Mouse (Mus musculus): ENCODE measurements around the gene Hspb2.

Hspb2 gene

DNA sequence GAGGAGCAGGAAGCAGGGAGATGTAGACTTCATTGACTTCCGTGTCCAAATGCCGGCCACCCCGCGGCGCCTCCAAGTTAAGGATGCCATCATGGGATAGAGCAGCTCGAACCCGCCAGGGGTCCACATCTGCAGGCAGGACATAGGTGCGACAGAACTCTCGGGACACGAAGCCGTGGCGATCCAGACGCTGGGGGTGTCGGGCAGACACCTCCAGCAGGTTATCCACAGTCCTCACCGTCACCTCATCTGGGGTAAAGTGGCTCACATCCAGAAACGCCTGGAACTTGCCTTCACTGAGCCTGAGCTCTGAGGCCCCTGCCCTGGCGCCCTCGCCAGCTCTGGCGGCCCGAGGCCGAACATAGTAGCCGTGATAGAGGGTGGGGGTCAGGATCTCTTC, 831 bp downstream of the Hspb2 start, which contains the start of gene Cryab:
Gene Cryab (plus strand): TSS at position 3 of the 400 bp plus-strand sequence.
- DNase-seq (ENCODE audit: inconsistent age in 2 of 2, low spot score in 1 of 2), result no peak

DNA sequence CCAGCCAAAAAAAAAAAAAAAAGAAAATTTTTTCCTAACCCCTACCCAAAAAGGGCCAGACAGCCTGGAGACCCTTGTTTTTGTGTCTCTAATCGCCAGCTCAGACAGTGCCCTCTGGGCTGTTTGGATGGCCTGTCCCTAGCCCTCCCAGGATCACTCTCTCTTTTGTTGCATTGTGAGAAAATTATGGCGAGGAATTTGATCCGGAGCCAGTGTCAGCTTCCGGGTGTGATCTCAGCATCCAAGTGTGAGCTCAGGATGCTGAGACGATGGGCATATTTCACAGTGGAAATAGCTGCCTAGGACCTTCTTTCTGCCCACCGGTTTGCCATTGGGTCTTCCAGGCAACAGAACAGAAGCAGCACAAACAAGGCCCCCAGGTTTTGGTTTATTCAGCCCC, 1.4 kb downstream of the Hspb2 start:
- DNase-seq (ENCODE audit: inconsistent age in 2 of 2, low spot score in 1 of 2), result no peak

DNA sequence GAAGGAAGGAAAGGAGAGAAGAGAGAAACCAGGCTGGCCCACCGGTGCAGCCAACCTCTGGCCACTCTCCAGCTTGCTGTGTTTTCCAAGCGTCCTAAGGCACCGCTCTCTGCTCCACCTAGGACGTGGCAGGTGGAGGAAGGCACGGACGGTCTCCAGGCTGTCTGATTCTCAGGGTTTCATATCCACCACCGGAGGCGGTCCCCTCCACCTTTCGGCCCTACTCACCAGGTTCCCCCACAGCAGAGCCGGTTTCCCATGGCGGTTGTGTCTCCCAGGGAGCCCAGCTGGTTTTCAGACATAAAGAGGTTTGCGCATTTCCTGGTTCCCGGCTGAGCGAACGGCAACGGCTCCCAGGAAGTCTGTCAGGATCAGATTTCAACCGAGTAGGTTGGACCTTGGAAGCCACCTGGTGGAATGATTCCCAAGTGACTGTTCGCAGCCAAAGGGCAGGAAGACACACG, 5.9 kb downstream of the Hspb2 start, which contains the start of gene 2310030G06Rik:
Gene 2310030G06Rik (minus strand): TSS at position 323 of the 464 bp plus-strand sequence.
- DNase-seq (ENCODE audit: inconsistent age in 2 of 2, low spot score in 1 of 2), result peak; percentile 49 to 83

DNA sequence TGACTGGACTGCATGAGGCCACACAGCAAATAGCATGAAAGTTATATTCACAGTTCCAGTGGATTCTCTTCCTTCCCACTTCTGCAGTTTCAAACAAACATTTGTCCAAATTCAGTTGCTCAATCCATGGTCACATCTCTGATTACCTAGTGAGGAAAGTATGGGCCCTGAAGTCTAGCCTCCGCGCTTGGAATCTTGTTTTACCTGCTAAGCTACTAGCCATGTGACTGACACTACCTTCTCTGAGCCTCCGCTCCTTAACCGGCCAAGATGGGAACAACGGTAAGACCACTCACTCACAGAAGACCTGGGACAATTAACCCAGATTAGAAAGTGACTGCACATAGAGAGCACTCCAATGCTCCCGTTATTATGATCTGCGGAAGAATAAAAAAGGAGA, 6.3 kb downstream of the Hspb2 start:
- DNase-seq (ENCODE audit: inconsistent age in 2 of 2, low spot score in 1 of 2), result no peak

DNA sequence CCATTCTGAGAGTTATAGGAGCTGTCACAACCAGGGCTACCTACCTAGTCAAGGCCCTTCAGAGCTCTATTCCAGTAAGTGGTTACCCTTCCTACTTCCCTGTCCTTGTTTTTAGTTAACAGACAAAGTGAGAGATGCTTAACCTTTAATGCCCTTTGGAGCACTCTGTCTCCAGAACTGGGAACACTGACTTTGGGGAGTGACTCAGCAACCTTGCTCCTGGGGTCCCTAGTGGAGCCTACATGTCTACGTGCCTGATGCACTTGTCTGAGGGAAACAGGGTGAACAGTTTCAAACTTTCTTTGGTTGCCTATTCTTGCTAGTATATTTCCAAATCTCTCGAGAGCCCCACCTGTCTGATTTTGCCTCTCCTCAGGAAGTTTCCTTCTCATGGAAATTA, 9.4 kb downstream of the Hspb2 start:
- peak in 1 of 2 experiments; percentile 45 for DNase-seq (ENCODE audit: inconsistent age in 2 of 2, low spot score in 1 of 2)

DNA sequence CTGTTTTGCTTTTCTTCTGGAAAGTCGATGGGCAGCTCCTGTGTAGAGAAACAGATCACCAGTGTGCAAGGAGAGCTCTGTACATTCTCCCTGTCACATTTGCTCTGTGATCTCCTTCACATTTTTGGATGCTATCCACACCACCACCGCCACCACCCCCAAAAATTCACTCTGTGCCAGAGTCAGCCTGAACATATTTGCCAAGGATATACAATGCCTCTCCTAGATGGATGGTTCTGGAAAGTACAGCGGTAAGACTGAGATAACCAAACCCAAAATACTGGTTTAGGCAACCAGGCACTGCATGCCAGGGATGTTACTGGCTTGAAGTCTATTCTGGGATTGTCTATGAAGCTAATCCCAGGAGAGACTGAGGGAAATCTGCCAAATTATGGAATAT, 9.9 kb downstream of the Hspb2 start:
- peak in 1 of 2 experiments; percentile 36 for DNase-seq (ENCODE audit: inconsistent age in 2 of 2, low spot score in 1 of 2)

DNA sequence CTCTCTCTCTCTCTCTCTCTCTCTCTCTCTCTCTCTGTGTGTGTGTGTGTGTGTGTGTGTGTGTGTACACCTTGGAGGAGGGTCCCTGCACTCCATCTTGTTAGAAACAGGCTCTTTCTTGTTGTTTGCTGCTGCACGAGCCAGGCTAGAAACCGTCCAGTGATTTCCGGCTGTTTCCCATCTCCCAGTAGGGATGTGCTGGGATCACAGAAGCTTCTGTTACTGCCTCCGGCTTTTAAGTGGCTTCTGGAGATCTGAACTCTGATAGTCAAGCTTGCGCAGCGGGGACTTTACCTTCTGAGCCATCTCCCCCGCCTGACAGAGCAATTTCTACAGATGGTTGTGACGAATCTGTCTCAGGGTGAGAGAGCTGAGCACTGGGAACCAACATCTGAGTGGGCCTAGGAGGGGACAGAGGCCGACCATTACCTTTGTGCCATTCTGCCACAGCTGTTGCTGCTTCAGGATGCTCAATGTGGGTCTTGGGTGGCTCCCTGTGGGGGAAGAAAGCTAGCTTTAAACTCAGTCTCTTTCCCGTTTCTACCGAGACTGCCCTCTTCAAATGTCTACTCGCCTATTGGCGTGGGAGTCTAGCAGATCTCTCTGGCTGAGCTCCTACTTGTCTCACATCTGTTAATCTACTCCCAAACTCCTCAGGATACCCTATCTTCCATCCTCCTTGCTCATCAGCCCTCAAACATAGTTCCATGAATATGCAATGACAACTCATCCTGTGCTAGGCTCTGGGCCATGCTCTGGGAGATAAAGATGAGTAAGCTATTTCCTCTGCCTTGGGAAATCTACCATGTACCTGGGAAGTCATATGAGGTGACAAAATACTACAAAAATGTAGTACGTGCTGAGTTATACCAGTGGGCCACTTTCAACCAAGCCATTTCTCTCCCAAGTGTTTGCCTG, 11.0 kb downstream of the Hspb2 start:
- DNase-seq (ENCODE audit: inconsistent age in 2 of 2, low spot score in 1 of 2), result peak; percentile 25 to 47

DNA sequence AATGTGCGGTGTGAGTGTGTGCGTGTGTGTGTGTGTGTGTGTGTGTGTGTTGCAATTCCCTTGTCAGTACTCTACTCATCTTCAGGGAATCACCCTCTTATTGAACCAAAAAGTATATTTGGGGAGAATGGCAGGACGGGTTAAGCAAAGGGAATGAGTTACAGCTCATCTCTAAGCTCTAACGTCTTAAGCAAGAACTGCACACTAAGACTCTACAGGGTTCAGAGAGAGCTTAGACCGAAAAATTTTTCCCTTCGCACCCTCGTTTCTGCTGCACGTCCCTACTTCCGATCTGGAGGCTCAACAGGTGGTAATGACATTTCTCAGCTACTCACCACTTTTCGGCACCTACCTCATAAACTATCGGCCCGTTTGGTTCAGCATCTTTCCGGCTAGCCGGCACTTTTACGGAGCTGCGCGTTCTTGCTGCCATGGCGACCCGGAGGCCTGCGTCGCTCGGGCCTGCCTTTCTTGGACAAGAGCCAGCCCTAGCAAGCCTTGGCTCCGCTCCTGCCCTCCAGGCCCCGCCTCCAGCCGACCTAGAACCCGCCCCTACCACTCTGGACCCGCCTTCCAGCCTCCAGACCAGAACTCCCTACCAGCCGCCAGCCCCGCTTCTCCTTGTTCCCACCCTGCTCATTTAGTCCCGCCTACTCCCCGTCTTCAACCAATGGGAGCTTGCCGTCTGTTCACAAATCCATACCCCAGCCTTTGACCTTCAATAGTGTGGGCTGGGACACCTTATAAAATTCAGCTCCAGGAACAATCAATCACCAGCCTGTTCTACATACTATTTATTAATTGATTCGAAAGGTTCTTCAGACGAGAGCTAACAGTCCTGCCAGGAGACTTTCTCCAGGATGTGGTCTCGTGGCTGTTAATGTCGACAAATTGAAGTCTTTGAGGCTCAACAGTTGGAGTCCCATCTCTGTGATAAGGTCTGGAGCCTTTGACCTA, 13.0 kb downstream of the Hspb2 start, which contains the start of gene Dixdc1:
Gene Dixdc1 (minus strand): TSS at position 604 of the 957 bp plus-strand sequence.
- DNase-seq (ENCODE audit: inconsistent age in 2 of 2, low spot score in 1 of 2), result peak; percentile 96 to 99

DNA sequence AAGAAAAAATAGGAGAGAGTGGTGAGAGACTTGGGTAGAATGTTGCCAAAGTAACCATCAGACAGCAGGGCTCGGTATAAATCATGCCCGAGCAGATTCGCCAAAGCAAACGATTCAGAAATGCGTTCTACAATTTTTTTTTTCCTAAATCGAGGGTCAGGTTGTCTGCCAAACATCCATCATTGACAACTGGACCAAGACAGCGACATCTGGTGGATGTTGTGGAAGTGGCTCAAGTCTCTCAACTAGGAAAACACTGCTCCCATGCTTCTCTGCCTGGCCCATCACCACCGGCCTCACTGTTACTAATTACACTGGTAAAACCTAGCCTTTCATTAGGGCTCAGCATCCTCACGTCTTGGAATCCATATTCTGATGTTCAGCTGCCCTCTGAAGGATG, 17.2 kb downstream of the Hspb2 start:
- DNase-seq (ENCODE audit: inconsistent age in 2 of 2, low spot score in 1 of 2), result peak; percentile 48 to 85

DNA sequence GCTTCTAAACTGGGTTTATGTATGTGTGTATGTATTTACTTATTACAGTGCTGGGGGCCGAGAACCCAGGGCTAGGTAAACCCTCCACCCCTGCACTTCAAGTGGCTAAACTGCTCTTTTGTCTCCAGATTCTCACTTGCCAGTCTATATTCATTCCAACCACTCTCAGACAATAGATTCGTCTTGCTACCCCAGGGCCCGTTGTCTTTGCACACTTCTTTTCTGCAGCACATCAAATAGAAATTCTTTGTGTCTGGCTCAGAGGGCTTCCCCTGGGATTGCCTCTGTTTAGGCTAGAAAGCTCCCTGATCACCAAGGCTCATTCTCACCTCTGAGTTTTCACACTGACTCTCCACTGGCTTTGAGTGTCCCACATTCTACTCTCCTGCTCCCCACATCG, 19.6 kb downstream of the Hspb2 start:
- DNase-seq (ENCODE audit: inconsistent age in 2 of 2, low spot score in 1 of 2), result no peak

DNA sequence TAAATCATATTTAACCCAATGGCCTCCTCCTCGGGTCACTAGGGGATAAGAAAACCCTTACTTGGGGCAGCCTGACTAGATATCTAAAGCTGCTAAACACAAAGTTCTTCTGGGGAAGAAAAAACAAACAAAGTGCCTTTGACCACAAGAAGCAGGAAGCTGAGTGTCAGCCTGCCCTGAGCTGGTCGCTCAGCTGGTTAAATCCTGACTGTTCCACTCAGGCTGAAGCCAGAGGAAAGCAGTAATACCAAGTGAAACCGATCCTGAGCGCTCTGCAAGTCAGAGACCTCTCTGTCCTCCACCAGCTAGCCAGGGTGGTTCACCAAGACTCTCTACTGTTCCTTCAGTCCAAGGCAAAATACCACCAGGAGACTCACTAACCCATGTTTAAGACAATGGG, 22.6 kb downstream of the Hspb2 start:
- DNase-seq (ENCODE audit: inconsistent age in 2 of 2, low spot score in 1 of 2), result no peak

DNA sequence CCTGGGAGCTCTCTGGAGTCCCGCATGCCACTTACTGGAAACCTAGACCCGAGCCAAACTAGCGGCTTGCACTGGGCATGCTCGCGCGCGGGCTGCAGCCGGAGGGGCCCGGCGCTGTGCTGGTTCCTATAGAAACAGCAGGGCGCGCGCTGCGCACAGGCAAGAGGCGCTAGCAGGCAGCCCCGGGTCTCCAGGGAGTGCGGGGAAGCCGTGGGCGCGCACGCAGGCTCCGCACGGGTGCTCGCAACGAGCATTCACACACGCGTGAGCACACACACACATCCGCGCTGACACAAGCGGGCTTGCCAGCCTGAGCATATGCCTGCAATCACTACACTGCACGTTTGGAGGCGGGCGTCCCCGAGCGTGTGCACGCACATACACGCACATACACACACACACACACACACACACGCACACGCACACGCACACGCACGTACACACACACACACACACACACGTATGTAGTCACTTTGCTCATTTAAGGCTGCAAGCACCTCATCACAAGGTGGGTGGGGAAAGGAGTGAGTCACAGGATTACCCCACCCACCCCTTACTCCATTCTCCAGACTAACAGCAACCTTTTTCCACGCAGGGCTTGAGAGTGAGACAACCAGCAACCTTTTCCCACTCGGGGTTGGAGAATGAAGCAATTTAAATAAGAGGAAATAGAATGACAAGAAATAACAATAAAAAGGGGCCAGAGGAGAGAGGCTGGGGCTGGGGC, 24.1 kb downstream of the Hspb2 start:
- peak; percentile 79 to 89 for DNase-seq (ENCODE audit: inconsistent age in 2 of 2, low spot score in 1 of 2)

DNA sequence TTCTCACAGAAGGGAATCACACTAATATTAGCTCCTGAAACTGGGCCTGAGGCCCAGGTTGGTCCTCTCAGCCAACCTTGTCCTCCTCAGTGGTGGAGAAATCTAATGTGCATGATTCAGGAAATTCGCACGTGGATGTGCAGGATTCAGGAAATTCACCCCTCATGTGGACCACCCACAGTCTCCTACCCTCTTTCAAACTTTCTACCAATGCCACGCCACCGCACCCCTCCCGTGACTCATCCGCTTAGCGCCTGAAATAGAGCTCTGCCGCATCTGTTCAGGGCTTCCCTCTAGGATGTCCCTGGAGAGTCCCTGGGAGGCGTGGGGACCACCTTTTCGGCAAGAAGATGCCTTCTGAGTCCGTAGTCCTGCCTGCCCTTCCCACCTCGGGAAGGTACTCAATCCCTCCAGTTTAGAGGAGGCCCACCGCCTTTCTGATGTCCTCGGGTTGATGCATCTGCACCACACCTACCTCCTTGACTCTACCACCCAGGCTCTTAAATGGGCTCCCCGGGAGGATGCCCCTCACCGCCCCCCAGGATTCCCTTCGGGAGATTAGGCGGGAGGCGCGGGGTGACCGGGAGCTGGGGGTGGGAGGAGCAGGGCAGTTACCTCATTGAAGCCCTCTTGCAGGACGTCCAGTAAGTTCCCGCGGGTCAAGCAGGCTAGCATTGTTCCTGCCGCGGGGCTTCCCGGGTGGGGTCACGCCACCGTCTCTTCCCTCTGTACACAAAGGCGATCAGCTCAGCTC, 24.8 kb downstream of the Hspb2 start:
- DNase-seq (ENCODE audit: inconsistent age in 2 of 2, low spot score in 1 of 2), result peak; percentile 28 to 71

DNA sequence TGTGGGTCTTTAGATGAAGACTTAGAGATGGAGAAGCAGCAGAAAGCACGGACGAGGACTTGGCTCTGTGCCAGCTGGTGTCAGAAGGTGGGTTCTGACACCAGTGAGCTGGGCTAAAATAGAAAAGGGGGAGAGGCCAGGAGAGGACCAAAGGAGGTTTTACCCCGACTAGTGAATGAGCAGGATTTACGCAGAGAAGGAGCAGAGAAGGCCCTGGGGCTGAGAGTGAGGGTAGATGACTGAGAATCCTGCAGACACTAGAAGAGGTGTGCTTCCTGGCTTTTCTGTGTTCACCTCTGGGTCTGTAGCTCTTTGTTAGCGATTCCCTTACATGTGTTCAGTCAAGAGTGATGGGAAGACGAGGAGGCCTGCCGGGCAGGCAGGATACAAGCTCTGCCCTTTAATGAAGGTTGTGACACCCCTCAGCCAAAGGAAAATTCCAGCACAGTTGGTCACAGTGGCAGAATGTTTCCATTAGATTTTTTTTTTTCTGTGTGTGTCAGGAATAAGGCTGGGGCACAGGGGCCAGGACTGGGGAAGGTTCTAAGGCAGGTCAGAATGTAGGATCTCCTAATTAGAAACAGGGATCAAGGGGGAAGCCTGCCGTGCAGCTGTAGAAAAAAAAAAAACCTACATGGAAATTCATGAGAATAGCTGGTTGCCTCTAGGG, 26.1 kb downstream of the Hspb2 start:
- peak in 1 of 2 experiments; percentile 47 for DNase-seq (ENCODE audit: inconsistent age in 2 of 2, low spot score in 1 of 2)

DNA sequence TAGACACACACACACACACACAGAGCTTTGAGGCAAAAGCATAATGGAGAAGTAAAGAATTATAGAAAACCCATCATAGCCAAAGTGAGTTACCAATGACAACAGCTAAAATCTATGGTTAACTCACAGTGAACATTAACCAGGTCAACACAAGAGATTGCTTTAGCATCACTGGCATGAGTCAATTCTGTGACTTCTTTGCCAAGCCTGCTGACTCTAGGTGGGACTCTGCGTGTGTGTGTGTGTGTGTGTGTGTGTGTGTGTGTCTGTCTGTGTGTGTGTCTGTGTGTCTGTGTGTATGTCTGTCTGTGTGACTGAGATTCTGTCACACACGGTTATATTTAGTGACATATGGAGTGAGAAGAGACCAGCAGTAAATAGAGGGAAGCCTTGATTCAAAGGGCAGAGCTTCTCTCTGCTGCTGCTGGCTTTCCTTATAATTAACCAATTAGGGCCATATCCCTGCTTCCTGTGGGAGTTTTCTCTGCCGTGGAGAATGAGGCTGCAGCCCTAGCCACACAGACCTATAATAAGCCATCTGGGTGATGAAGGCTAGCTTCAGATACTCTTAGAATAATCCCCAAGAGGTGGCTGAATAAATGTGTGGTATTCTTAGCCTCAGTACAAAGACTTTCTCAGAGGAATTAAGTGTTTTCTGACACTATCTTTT, 27.4 kb downstream of the Hspb2 start:
- no peak for DNase-seq (ENCODE audit: inconsistent age in 2 of 2, low spot score in 1 of 2)

DNA sequence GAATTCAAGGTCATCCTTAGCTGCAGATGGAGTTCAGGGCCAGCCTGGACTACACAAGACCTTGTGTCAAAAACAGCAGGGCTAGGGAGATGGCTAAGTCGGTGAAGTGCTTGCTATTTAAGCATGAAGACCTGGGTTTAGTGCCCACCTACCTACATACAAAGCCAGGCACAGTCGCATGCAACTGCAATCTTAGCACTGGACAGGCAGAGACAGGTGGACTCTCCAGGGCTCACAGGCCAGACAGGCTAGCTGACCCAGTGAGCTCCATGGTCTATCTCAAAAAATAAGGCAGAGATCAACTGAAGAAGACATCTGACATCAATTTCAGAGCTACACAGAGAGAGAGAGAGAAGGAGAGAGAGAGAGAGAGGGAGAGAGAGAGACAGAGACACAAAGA, 28.0 kb downstream of the Hspb2 start:
- DNase-seq (ENCODE audit: inconsistent age in 2 of 2, low spot score in 1 of 2), result peak in 1 of 2 experiments; percentile 35

DNA sequence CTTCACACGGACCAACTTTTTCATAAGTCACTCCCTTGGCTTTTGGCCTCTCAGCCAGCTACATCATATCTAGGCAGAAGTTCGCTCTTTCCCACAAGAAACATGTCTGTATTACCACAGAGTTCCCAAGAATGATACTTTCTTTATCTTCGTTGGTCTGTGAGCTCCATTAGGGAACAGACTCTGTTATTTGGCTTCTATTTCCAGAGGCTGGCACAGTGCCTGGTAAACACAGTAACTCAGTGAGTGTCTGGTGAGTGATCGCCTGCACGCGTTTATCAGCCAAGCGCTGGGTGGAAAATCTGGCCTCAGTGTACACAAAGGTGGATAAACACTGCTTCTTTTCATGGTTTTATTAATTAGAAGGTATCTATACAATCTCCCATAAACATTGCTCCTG, 28.7 kb downstream of the Hspb2 start:
- peak; percentile 78 to 92 for DNase-seq (ENCODE audit: inconsistent age in 2 of 2, low spot score in 1 of 2)

DNA sequence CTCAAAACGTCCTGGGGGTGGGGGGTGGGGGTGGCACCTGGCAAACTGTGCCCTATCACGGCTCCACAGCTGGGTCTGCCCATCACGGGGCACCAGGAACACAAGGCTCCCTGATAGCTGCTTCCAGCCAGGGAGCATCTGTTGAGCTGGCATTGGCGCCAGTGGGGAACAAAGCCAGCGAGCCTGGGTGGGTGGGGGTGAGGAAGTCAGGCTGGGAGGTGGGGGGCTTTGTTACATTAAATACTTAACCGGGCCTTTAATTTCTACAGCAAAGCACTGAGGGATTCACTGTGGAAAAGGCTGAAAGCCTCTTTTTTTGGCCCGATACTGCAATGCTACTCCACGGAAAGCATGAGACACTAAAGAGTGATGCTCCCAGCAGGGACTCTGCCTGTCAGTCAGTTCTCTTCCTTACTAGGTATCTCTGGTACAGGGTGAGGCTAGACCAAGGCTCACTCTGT, 29.7 kb downstream of the Hspb2 start:
- DNase-seq (ENCODE audit: inconsistent age in 2 of 2, low spot score in 1 of 2), result no peak

DNA sequence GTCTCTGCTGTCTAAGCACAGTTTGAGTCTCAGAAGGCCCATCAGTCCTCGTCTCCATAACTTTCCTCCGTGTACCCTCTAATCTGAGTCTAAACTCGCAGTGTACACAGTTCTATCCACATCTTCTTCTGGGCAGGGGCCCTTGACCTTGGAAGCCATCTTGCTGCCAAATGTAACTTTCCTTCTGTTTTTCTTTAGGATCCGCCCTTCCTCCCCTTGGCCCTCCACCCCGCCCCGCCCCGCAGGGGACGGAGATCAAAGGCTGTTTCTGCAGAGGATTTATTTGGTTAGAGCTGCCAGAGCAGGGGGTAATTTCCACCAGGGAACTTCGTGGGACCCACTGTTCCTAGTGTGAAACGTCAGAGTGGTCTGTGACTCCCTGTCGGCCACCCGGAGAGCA, 31.1 kb downstream of the Hspb2 start:
- peak; percentile 48 to 72 for DNase-seq (ENCODE audit: inconsistent age in 2 of 2, low spot score in 1 of 2)

All from adrenal gland, adult (tissue).